ENCODE assay signal across 9 mouse cellular contexts in genomic region chr11:83850586-83851272, GRCm38 (mm10). TPM values are rescaled to one million over a fixed set of nuclear protein-coding genes. Genes with fewer than 3 reads are reported as not detected.
A peak's percentile ranks its signal among the peaks of the same experiment; 100 is the strongest.
DNase-seq lines count a peak whose midpoint lies in the region; ATAC-seq and TF ChIP-seq lines count a peak whose summit lies in the region.
"Had no signal": no experiment of that assay in that cellular context is flagged by ENCODE, and none has a peak within 500 bp of the region (broad histone marks: within the 10 kb centered on the region; RNA-seq: fewer than 3 reads in every experiment).

No protein-coding gene starts in this region.

- no peak overlapping the region for H3K27ac ChIP-seq in heart, embryonic 13.5 days (replicated peaks)
- H3K27ac ChIP-seq in heart, adult 2 months, result no peak overlapping the region
- no peak overlapping the region for H3K27ac ChIP-seq in embryonic facial prominence, embryonic 15.5 days (replicated peaks)
- H3K27ac ChIP-seq in limb, embryonic 13.5 days, result no peak overlapping the region
- H3K27ac ChIP-seq in neural tube, embryonic 11.5 days (ENCODE audit: low read depth, low read length), result no peak overlapping the region

- H3K9me3 ChIP-seq in heart, embryonic 13.5 days, result no peaks in the 10 kb centered on the region
- no peaks in the 10 kb centered on the region for H3K9me3 ChIP-seq in embryonic facial prominence, embryonic 15.5 days (replicated peaks)
- no peaks in the 10 kb centered on the region for H3K9me3 ChIP-seq in limb, embryonic 13.5 days
- H3K9me3 ChIP-seq in neural tube, embryonic 11.5 days (ENCODE audit: control insufficient read depth, low read length), result no peaks in the 10 kb centered on the region
- H3K9me3 ChIP-seq: G1E had no signal

- H3K27me3 ChIP-seq in heart, embryonic 13.5 days (replicated peaks), result peaks cover 81% of the 10 kb centered on the region
- peaks cover 32% of the 10 kb centered on the region for H3K27me3 ChIP-seq in heart, adult 2 months (ENCODE audit: control insufficient read depth, insufficient read depth, low read length)
- H3K27me3 ChIP-seq in embryonic facial prominence, embryonic 15.5 days, result peaks cover 76% of the 10 kb centered on the region
- H3K27me3 ChIP-seq in limb, embryonic 13.5 days, result peaks cover 83% of the 10 kb centered on the region
- peaks cover 61% of the 10 kb centered on the region for H3K27me3 ChIP-seq in neural tube, embryonic 11.5 days (ENCODE audit: control insufficient read depth, insufficient read depth, low read length)

- H3K79me2 ChIP-seq in heart, adult 2 months (replicated peaks; ENCODE audit: control insufficient read depth, insufficient read depth, low read length), result no peaks in the 10 kb centered on the region

- H3K36me3 ChIP-seq in heart, embryonic 13.5 days, result no peaks in the 10 kb centered on the region
- no peaks in the 10 kb centered on the region for H3K36me3 ChIP-seq in heart, adult 2 months (ENCODE audit: control insufficient read depth, insufficient read depth, low read length)
- H3K36me3 ChIP-seq in embryonic facial prominence, embryonic 15.5 days, result no peaks in the 10 kb centered on the region
- no peaks in the 10 kb centered on the region for H3K36me3 ChIP-seq in limb, embryonic 13.5 days
- no peaks in the 10 kb centered on the region for H3K36me3 ChIP-seq in neural tube, embryonic 11.5 days (ENCODE audit: control insufficient read depth, insufficient read depth, low read length)
- H3K36me3 ChIP-seq: G1E had no signal

- peak overlapping the region; percentile 43 for H3K4me3 ChIP-seq in heart, embryonic 13.5 days
- no peak overlapping the region for H3K4me3 ChIP-seq in heart, adult 2 months
- H3K4me3 ChIP-seq in embryonic facial prominence, embryonic 15.5 days (replicated peaks), result peak overlapping the region; percentile 13; the same call in 1 of the 2 replicates
- peak overlapping the region; percentile 25 for H3K4me3 ChIP-seq in limb, embryonic 13.5 days
- 0 out of 2 replicates have a peak overlapping the region, but pooled peaks have one; percentile 17 for H3K4me3 ChIP-seq in neural tube, embryonic 11.5 days (ENCODE audit: low read depth, low read length)

- intact Hi-C loops in heart, adult 2 months (cut with DNase I), result no loop called here

- H3K9ac ChIP-seq in heart, embryonic 13.5 days, result no peak overlapping the region
- H3K9ac ChIP-seq in heart, adult 2 months (ENCODE audit: low read depth, low read length), result no peak overlapping the region
- H3K9ac ChIP-seq in embryonic facial prominence, embryonic 15.5 days, result no peak overlapping the region
- H3K9ac ChIP-seq in limb, embryonic 13.5 days, result no peak overlapping the region
- H3K9ac ChIP-seq in neural tube, embryonic 11.5 days (ENCODE audit: low read length), result no peak overlapping the region

- no peak for TF ChIP-seq POLR2A in heart, adult 2 months (IDR thresholded peaks at IDR 0.05; ENCODE audit: insufficient read depth, low read depth, low read length)

- no peak for TF ChIP-seq CTCF in heart, adult 2 months (IDR thresholded peaks at IDR 0.05)

- peak overlapping the region; percentile 60 for H3K4me2 ChIP-seq in heart, embryonic 13.5 days
- H3K4me2 ChIP-seq in embryonic facial prominence, embryonic 15.5 days (replicated peaks), result peak overlapping the region; percentile 22; the same call in 1 of the 2 replicates
- H3K4me2 ChIP-seq in limb, embryonic 13.5 days (replicated peaks), result peak overlapping the region; percentile 39
- H3K4me2 ChIP-seq in neural tube, embryonic 11.5 days (ENCODE audit: low read depth), result peak overlapping the region; percentile 28; the same call in 1 of the 2 replicates

- H3K4me1 ChIP-seq in heart, embryonic 13.5 days, result peaks cover 38% of the 10 kb centered on the region
- no peaks in the 10 kb centered on the region; the same call in 1 of the 2 replicates for H3K4me1 ChIP-seq in heart, adult 2 months (ENCODE audit: control insufficient read depth, insufficient read depth, low read length)
- H3K4me1 ChIP-seq in embryonic facial prominence, embryonic 15.5 days, result peaks cover 34% of the 10 kb centered on the region
- peaks cover 37% of the 10 kb centered on the region for H3K4me1 ChIP-seq in limb, embryonic 13.5 days
- H3K4me1 ChIP-seq in neural tube, embryonic 11.5 days (ENCODE audit: control insufficient read depth, insufficient read depth, low read length), result 0 out of 2 replicates have a peak, but pooled peaks cover 3% of the 10 kb centered on the region

- TF ChIP-seq EP300 in heart, adult 2 months (IDR thresholded peaks at IDR 0.05; ENCODE audit: insufficient read depth, low read depth, low read length), result no peak

- WGBS in heart, embryonic 13.5 days, result 1% methylated on average over 24 of the region's 24 CpGs
- 5% methylated on average over 24 of the region's 24 CpGs for WGBS in heart, adult 2 months
- 2% methylated on average over 24 of the region's 24 CpGs for WGBS in embryonic facial prominence, embryonic 15.5 days
- 1% methylated on average over 24 of the region's 24 CpGs for WGBS in limb, embryonic 13.5 days
- under 1% methylated on average over 24 of the region's 24 CpGs for WGBS in neural tube, embryonic 11.5 days

- no peak for DNase-seq in heart, adult 2 months
- DNase-seq in neural tube, embryonic 11.5 days (ENCODE audit: low spot score), result peak; percentile 29
- no peak for DNase-seq in right cerebral cortex, postnatal 25 days
- DNase-seq in cerebellum, adult 11-12 months, result no peak
- DNase-seq in adipocyte (ENCODE audit: low spot score), result no peak

- ATAC-seq in heart, embryonic 13.5 days (ENCODE audit: extremely low read depth, insufficient number of reproducible peaks, low FRiP score, low TSS enrichment), result no peak
- ATAC-seq in embryonic facial prominence, embryonic 15.5 days (ENCODE audit: insufficient number of reproducible peaks, low FRiP score, low TSS enrichment, low read depth), result 0 out of 2 replicates have a peak, but pooled peaks have one; percentile 12
- no peak for ATAC-seq in limb, embryonic 13.5 days (ENCODE audit: low FRiP score, low read depth)
- ATAC-seq in neural tube, embryonic 11.5 days (ENCODE audit: insufficient read depth, low FRiP score, low TSS enrichment), result no peak

RNA-seq across cellular contexts. Expression of gene Hnf1b, which starts 0.9 kb away (rescaled TPM):
- 0.31 and 1.1 TPM in 2 replicates for polyA plus RNA-seq in heart, embryonic 13.5 days (2015; fragmentation: Nextera tagmentation; extraction: Ambion mirVana)
- not detected for total RNA-seq in heart, adult 2 months (2021)
- 0.33 TPM in 1 of 2 replicates, not detected in the other for polyA plus RNA-seq in heart, adult 2 months (2012; rRNA removed)
- polyA plus RNA-seq in embryonic facial prominence, embryonic 15.5 days (2015; fragmentation: Nextera tagmentation; extraction: Ambion mirVana), result not detected in 2 replicates
- not detected in 2 replicates for polyA plus RNA-seq in limb, embryonic 13.5 days (2015; fragmentation: Nextera tagmentation; extraction: Ambion mirVana)
- polyA plus RNA-seq in neural tube, embryonic 11.5 days (2014; fragmentation: Nextera tagmentation; extraction: Ambion mirVana), result 0.09 and 0.28 TPM in 2 replicates
- polyA plus RNA-seq: G1E had no signal
